Mouse (Mus musculus): Measurements from ENCODE around the gene Fam131a. TPM values are rescaled to one million over a fixed set of nuclear protein-coding genes. Genes with fewer than 3 reads are reported as not detected.

The Fam131a gene
- total RNA-seq, 2 experiments from 2014 or later: 27.9 to 30.2 TPM

GRCm38 (mm10) chr16:20692241-20692965 lies 638 bp upstream of the Fam131a start:
- DNase-seq: no peak
- intact Hi-C loops (cut with DNase I): no loop called here

GRCm38 (mm10) chr16:20694781-20695180 lies 1.7 kb downstream of the Fam131a start:
- peak; percentile 48 to 60 for DNase-seq
- intact Hi-C loops (cut with DNase I): no loop called here

GRCm38 (mm10) chr16:20695622-20696323 lies 2.7 kb downstream of the Fam131a start:
- DNase-seq: peak; percentile 86 to 89
- intact Hi-C loops (cut with DNase I): loop anchor here (2.0 kb wide), 1 partner anchor 21 kb away; the partner anchor contains the start of genes Clcn2 and Polr2h

- intact Hi-C loops (cut with DNase I): no loop called here
- no peak for DNase-seq
Measured at GRCm38 (mm10) chr16:20699266-20699665, 6.2 kb downstream of the Fam131a start.

GRCm38 (mm10) chr16:20700036-20700435 lies 7.0 kb downstream of the Fam131a start:
- intact Hi-C loops (cut with DNase I): loop anchor here (10.0 kb wide), 1 partner anchor 1555 kb away; no protein-coding TSS in a partner anchor
- DNase-seq: no peak

- no peak for DNase-seq
- intact Hi-C loops (cut with DNase I): loop anchor here (10.0 kb wide), 1 partner anchor 1553 kb away; no protein-coding TSS in a partner anchor
Measured at GRCm38 (mm10) chr16:20701316-20701715, 8.3 kb downstream of the Fam131a start.

- intact Hi-C loops (cut with DNase I): loop anchor here (10.0 kb wide), 1 partner anchor 1553 kb away; no protein-coding TSS in a partner anchor
- DNase-seq: no peak
Measured at GRCm38 (mm10) chr16:20701729-20702521, 8.9 kb downstream of the Fam131a start.

GRCm38 (mm10) chr16:20702522-20702893 lies 9.5 kb downstream of the Fam131a start:
- intact Hi-C loops (cut with DNase I): loop anchor here (10.0 kb wide), 1 partner anchor 1552 kb away; no protein-coding TSS in a partner anchor
- peak; percentile 55 to 62 for DNase-seq

GRCm38 (mm10) chr16:20703071-20703470 lies 10.0 kb downstream of the Fam131a start:
- intact Hi-C loops (cut with DNase I): loop anchor here (10.0 kb wide), 1 partner anchor 1552 kb away; no protein-coding TSS in a partner anchor
- no peak for DNase-seq

- intact Hi-C loops (cut with DNase I): loop anchor here (10.0 kb wide), 1 partner anchor 1551 kb away; no protein-coding TSS in a partner anchor
- DNase-seq: no peak
Measured at GRCm38 (mm10) chr16:20703699-20704400, 10.8 kb downstream of the Fam131a start.

GRCm38 (mm10) chr16:20705786-20706185 lies 12.7 kb downstream of the Fam131a start:
- DNase-seq: no peak
- intact Hi-C loops (cut with DNase I): loop anchor here (10.0 kb wide), 1 partner anchor 1549 kb away; no protein-coding TSS in a partner anchor

- intact Hi-C loops (cut with DNase I): loop anchor here (10.0 kb wide), 1 partner anchor 1548 kb away; no protein-coding TSS in a partner anchor
- no peak for DNase-seq
Measured at GRCm38 (mm10) chr16:20706407-20707055, 13.5 kb downstream of the Fam131a start.

GRCm38 (mm10) chr16:20708220-20708938 lies 15.3 kb downstream of the Fam131a start:
- no peak for DNase-seq
- intact Hi-C loops (cut with DNase I): loop anchor here (10.0 kb wide), 1 partner anchor 1546 kb away; no protein-coding TSS in a partner anchor

GRCm38 (mm10) chr16:20708939-20709734 lies 16.1 kb downstream of the Fam131a start:
- peak in 1 of 2 experiments; percentile 58 for DNase-seq
- intact Hi-C loops (cut with DNase I): loop anchor here (10.0 kb wide), 1 partner anchor 1546 kb away; no protein-coding TSS in a partner anchor

GRCm38 (mm10) chr16:20710370-20710769 lies 17.3 kb downstream of the Fam131a start:
- DNase-seq: no peak
- intact Hi-C loops (cut with DNase I): no loop called here

GRCm38 (mm10) chr16:20710810-20711209 lies 17.8 kb downstream of the Fam131a start:
- no peak for DNase-seq
- intact Hi-C loops (cut with DNase I): no loop called here

GRCm38 (mm10) chr16:20712190-20712589 lies 19.1 kb downstream of the Fam131a start:
- intact Hi-C loops (cut with DNase I): no loop called here
- DNase-seq: no peak

GRCm38 (mm10) chr16:20712889-20713288 lies 19.8 kb downstream of the Fam131a start:
- intact Hi-C loops (cut with DNase I): no loop called here
- no peak for DNase-seq
